In genomic region chr3:14862654-14863021, GRCm38 (mm10) we compare ENCODE assay signal across 8 mouse cellular contexts. TPM values are rescaled to one million over a fixed set of nuclear protein-coding genes. Genes with fewer than 3 reads are reported as not detected.
DNase-seq lines count a peak whose midpoint lies in the region; ATAC-seq and TF ChIP-seq lines count a peak whose summit lies in the region.

No protein-coding gene starts in this region.

- H3K4me2 ChIP-seq in hindbrain, embryonic 11.5 days (replicated peaks; ENCODE audit: low read depth, low read length), result peak overlapping the region; percentile 81
- H3K4me2 ChIP-seq in liver, postnatal 0 days (ENCODE audit: low read depth, low read length), result peak overlapping the region; percentile 81

- no peak for TF ChIP-seq CTCF in E14TG2a.4 (conservative IDR thresholded peaks at IDR 0.05; ENCODE audit: low read length)
- no peak for TF ChIP-seq CTCF in liver, postnatal 0 days (IDR thresholded peaks at IDR 0.05; ENCODE audit: low read depth)

- H3K4me1 ChIP-seq in E14TG2a.4 (replicated peaks; ENCODE audit: low read depth, low read length), result peaks cover 23% of the 10 kb centered on the region
- 0 out of 2 replicates have a peak, but pooled peaks cover 2% of the 10 kb centered on the region for H3K4me1 ChIP-seq in hindbrain, embryonic 11.5 days (replicated peaks; ENCODE audit: control insufficient read depth, insufficient read depth, low read length)
- H3K4me1 ChIP-seq in liver, postnatal 0 days (ENCODE audit: insufficient read depth), result 0 out of 2 replicates have a peak, but pooled peaks cover 6% of the 10 kb centered on the region

- ATAC-seq in hindbrain, embryonic 11.5 days (ENCODE audit: low FRiP score), result peak; percentile 88
- ATAC-seq in liver, postnatal 0 days, result 0 out of 2 replicates have a peak, but pooled peaks have one; percentile 32

- no peak overlapping the region for H3K27ac ChIP-seq in hindbrain, embryonic 11.5 days (ENCODE audit: low read depth, low read length)
- H3K27ac ChIP-seq in liver, postnatal 0 days (ENCODE audit: low read depth), result no peak overlapping the region

- H3K27me3 ChIP-seq in E14TG2a.4 (ENCODE audit: insufficient read depth, low read length), result no peaks in the 10 kb centered on the region
- H3K27me3 ChIP-seq in hindbrain, embryonic 11.5 days (ENCODE audit: control insufficient read depth, insufficient read depth, low read length), result no peaks in the 10 kb centered on the region
- H3K27me3 ChIP-seq in liver, postnatal 0 days (ENCODE audit: insufficient read depth, low read length), result no peaks in the 10 kb centered on the region

- 1% methylated on average over 9 of the region's 9 CpGs for WGBS in hindbrain, embryonic 11.5 days
- 2% methylated on average over 9 of the region's 9 CpGs for WGBS in liver, postnatal 0 days (ENCODE audit: insufficient replicate concordance)

- TF ChIP-seq EP300 in liver, postnatal 0 days (IDR thresholded peaks at IDR 0.05; ENCODE audit: low read depth), result no peak

- H3K36me3 ChIP-seq in E14TG2a.4 (ENCODE audit: insufficient read depth, low read length), result no peaks in the 10 kb centered on the region
- H3K36me3 ChIP-seq in hindbrain, embryonic 11.5 days (ENCODE audit: control insufficient read depth, insufficient read depth, low read length), result no peaks in the 10 kb centered on the region
- H3K36me3 ChIP-seq in liver, postnatal 0 days (replicated peaks; ENCODE audit: insufficient read depth, low read length), result no peaks in the 10 kb centered on the region

- DNase-seq in cerebellum, postnatal 14 days, result peak; percentile 27 to 34
- DNase-seq in cerebellum, adult 18-20 months, result no peak
- DNase-seq in hindbrain, embryonic 11.5 days (ENCODE audit: low spot score), result no peak
- DNase-seq in liver, postnatal 0 days, result no peak
- DNase-seq in B cell, adult 2 months, result no peak
- no peak for DNase-seq in natural killer cell, adult 2 months (ENCODE audit: low spot score in 2 of 2)
- DNase-seq in urinary bladder, postnatal 4 days (ENCODE audit: low spot score in 2 of 2), result no peak

- H3K9me3 ChIP-seq in E14TG2a.4 (ENCODE audit: low read length), result no peaks in the 10 kb centered on the region
- no peaks in the 10 kb centered on the region for H3K9me3 ChIP-seq in hindbrain, embryonic 11.5 days (ENCODE audit: control insufficient read depth, low read length)
- no peaks in the 10 kb centered on the region for H3K9me3 ChIP-seq in liver, postnatal 0 days (ENCODE audit: low read length)

- peak overlapping the region; percentile 65 for H3K9ac ChIP-seq in hindbrain, embryonic 11.5 days (ENCODE audit: low read depth, low read length)
- peak overlapping the region; percentile 42 for H3K9ac ChIP-seq in liver, postnatal 0 days (replicated peaks)

- H3K4me3 ChIP-seq in E14TG2a.4 (replicated peaks; ENCODE audit: low read length), result peak overlapping the region; percentile 76
- peak overlapping the region; percentile 44 for H3K4me3 ChIP-seq in hindbrain, embryonic 11.5 days (ENCODE audit: low read depth, low read length)
- peak overlapping the region; percentile 45 for H3K4me3 ChIP-seq in liver, postnatal 0 days (ENCODE audit: low read depth, low read length)

RNA-seq across cellular contexts. Expression of gene Car3, which starts 0.7 kb away (rescaled TPM):
- polyA plus RNA-seq in hindbrain, embryonic 11.5 days (2014; fragmentation: Nextera tagmentation; extraction: Ambion mirVana), result 5.1 and 5.2 TPM in 2 replicates
- 38.8 and 39.0 TPM in 2 replicates for polyA plus RNA-seq in liver, postnatal 0 days (2015; fragmentation: Nextera tagmentation; extraction: Ambion mirVana)

RNA-seq across cellular contexts. Expression of gene Car2, which starts 23.4 kb away (rescaled TPM):
- polyA plus RNA-seq in hindbrain, embryonic 11.5 days (2014; fragmentation: Nextera tagmentation; extraction: Ambion mirVana), result 105 and 108 TPM in 2 replicates
- 901 and 980 TPM in 2 replicates for polyA plus RNA-seq in liver, postnatal 0 days (2015; fragmentation: Nextera tagmentation; extraction: Ambion mirVana)

RNA-seq across cellular contexts. Expression of gene Car1, which starts 54.5 kb away (rescaled TPM):
- 0.21 TPM in 1 of 2 replicates, not detected in the other for polyA plus RNA-seq in hindbrain, embryonic 11.5 days (2014; fragmentation: Nextera tagmentation; extraction: Ambion mirVana)
- polyA plus RNA-seq in liver, postnatal 0 days (2015; fragmentation: Nextera tagmentation; extraction: Ambion mirVana), result 74.1 and 78.4 TPM in 2 replicates

Comparison
In these comparisons a context has a peak if more than half of its experiments do, and no peak if none do; other contexts are left out.
1. DNase-seq: peak in cerebellum, postnatal 14 days (2 of 2); none in cerebellum, adult 18-20 months (0 of 2), hindbrain, embryonic 11.5 days (single experiment), liver, postnatal 0 days (single experiment), B cell, adult 2 months (0 of 2), natural killer cell, adult 2 months (0 of 2) and urinary bladder, postnatal 4 days (0 of 2).
2. RNA of gene Car1, which starts 54.5 kb away (polyA plus RNA-seq): 74.1 to 78.4 TPM in liver, postnatal 0 days; 0.21 TPM in hindbrain, embryonic 11.5 days; every median in the first group is over 10 times any median in the second.
3. Peak in every context shown above with its lines, with median percentiles within 50 percentile points of each other: H3K4me3 ChIP-seq.